Mouse (Mus musculus): ENCODE measurements around the gene Ccl6. TPM values are rescaled to one million over a fixed set of nuclear protein-coding genes. Genes with fewer than 3 reads are reported as not detected.

Gene Ccl6
- polyA plus RNA-seq, 1 experiment from 2014 or later: 2.5 TPM

GRCm38 (mm10) chr11:83582626-83583449, 10.0 kb downstream of the Ccl6 start:
- Histone ChIP-seq H3K27me3 (ENCODE audit: control insufficient read depth, insufficient read depth, low read length) (no peaks in the 10 kb centered on the region), H3K9me3 (ENCODE audit: control insufficient read depth, low read length) (no peaks in the 10 kb centered on the region), H3K9ac (no peak overlapping the region), H3K4me1 (replicated peaks; ENCODE audit: control insufficient read depth, insufficient read depth, low read length) (no peaks in the 10 kb centered on the region), H3K27ac (no peak overlapping the region), H3K36me3 (replicated peaks; ENCODE audit: control insufficient read depth, insufficient read depth) (no peaks in the 10 kb centered on the region), H3K4me3 (replicated peaks; ENCODE audit: low read length) (no peak overlapping the region), H3K4me2 (replicated peaks) (no peak overlapping the region)
- ATAC-seq (ENCODE audit: low FRiP score) (no peak), DNase-seq (ENCODE audit: low spot score) (no peak)
- WGBS: 69% methylated on average over 4 of the region's 4 CpGs

GRCm38 (mm10) chr11:83581626-83582610, 11.0 kb downstream of the Ccl6 start:
- no peak for DNase-seq (ENCODE audit: low spot score)
- no peaks in the 10 kb centered on the region for H3K36me3 ChIP-seq (replicated peaks; ENCODE audit: control insufficient read depth, insufficient read depth)
- no peak for ATAC-seq (ENCODE audit: low FRiP score)
- H3K9ac ChIP-seq: no peak overlapping the region
- H3K4me1 ChIP-seq (replicated peaks; ENCODE audit: control insufficient read depth, insufficient read depth, low read length): no peaks in the 10 kb centered on the region
- no peak overlapping the region for H3K4me3 ChIP-seq (replicated peaks; ENCODE audit: low read length)
- H3K9me3 ChIP-seq (ENCODE audit: control insufficient read depth, low read length): no peaks in the 10 kb centered on the region
- no peak overlapping the region for H3K27ac ChIP-seq
- no peak overlapping the region for H3K4me2 ChIP-seq (replicated peaks)
- WGBS: 82% methylated on average over 4 of the region's 4 CpGs
- no peaks in the 10 kb centered on the region for H3K27me3 ChIP-seq (ENCODE audit: control insufficient read depth, insufficient read depth, low read length)

GRCm38 (mm10) chr11:83580699-83581232, 12.1 kb downstream of the Ccl6 start:
- ATAC-seq (ENCODE audit: low FRiP score) (no peak), DNase-seq (ENCODE audit: low spot score) (no peak)
- Histone ChIP-seq H3K27me3 (ENCODE audit: control insufficient read depth, insufficient read depth, low read length) (no peaks in the 10 kb centered on the region), H3K27ac (no peak overlapping the region), H3K36me3 (replicated peaks; ENCODE audit: control insufficient read depth, insufficient read depth) (no peaks in the 10 kb centered on the region), H3K9ac (no peak overlapping the region), H3K9me3 (ENCODE audit: control insufficient read depth, low read length) (no peaks in the 10 kb centered on the region), H3K4me1 (replicated peaks; ENCODE audit: control insufficient read depth, insufficient read depth, low read length) (no peaks in the 10 kb centered on the region), H3K4me3 (replicated peaks; ENCODE audit: low read length) (no peak overlapping the region), H3K4me2 (replicated peaks) (no peak overlapping the region)
- WGBS: 64% methylated on average over 1 of the region's 1 CpGs

- WGBS: 82% methylated on average over 3 of the region's 3 CpGs
- no peak overlapping the region for H3K4me2 ChIP-seq (replicated peaks)
- no peak for DNase-seq (ENCODE audit: low spot score)
- no peak overlapping the region for H3K9ac ChIP-seq
- H3K4me1 ChIP-seq (replicated peaks; ENCODE audit: control insufficient read depth, insufficient read depth, low read length): no peaks in the 10 kb centered on the region
- H3K4me3 ChIP-seq (replicated peaks; ENCODE audit: low read length): no peak overlapping the region
- ATAC-seq (ENCODE audit: low FRiP score): no peak
- no peaks in the 10 kb centered on the region for H3K9me3 ChIP-seq (ENCODE audit: control insufficient read depth, low read length)
- no peak overlapping the region for H3K27ac ChIP-seq
- no peaks in the 10 kb centered on the region for H3K36me3 ChIP-seq (replicated peaks; ENCODE audit: control insufficient read depth, insufficient read depth)
- H3K27me3 ChIP-seq (ENCODE audit: control insufficient read depth, insufficient read depth, low read length): no peaks in the 10 kb centered on the region
Observed at GRCm38 (mm10) chr11:83578999-83579398, 13.9 kb downstream of the Ccl6 start.

GRCm38 (mm10) chr11:83578186-83578760, 14.6 kb downstream of the Ccl6 start, which contains the start of gene Ccl9:
Gene Ccl9 (minus strand): TSS chr11:83578636.
- Histone ChIP-seq H3K27me3 (ENCODE audit: control insufficient read depth, insufficient read depth, low read length) (no peaks in the 10 kb centered on the region), H3K9ac (no peak within 1 kb of the TSS), H3K27ac (no peak within 1 kb of the TSS), H3K4me1 (replicated peaks; ENCODE audit: control insufficient read depth, insufficient read depth, low read length) (no peaks in the 10 kb centered on the region), H3K36me3 (replicated peaks; ENCODE audit: control insufficient read depth, insufficient read depth) (no peaks in the 10 kb centered on the region), H3K4me2 (replicated peaks) (no peak within 1 kb of the TSS), H3K9me3 (ENCODE audit: control insufficient read depth, low read length) (no peaks in the 10 kb centered on the region), H3K4me3 (replicated peaks; ENCODE audit: low read length) (no peak within 1 kb of the TSS)
- no peak for DNase-seq (ENCODE audit: low spot score)
- no peak for ATAC-seq (ENCODE audit: low FRiP score)
- WGBS: 64% methylated on average over 2 of the region's 2 CpGs

- no peak for DNase-seq (ENCODE audit: low spot score)
- no peaks in the 10 kb centered on the region for H3K27me3 ChIP-seq (ENCODE audit: control insufficient read depth, insufficient read depth, low read length)
- H3K9ac ChIP-seq: no peak overlapping the region
- WGBS: 88% methylated on average over 4 of the region's 4 CpGs
- H3K9me3 ChIP-seq (ENCODE audit: control insufficient read depth, low read length): no peaks in the 10 kb centered on the region
- H3K36me3 ChIP-seq (replicated peaks; ENCODE audit: control insufficient read depth, insufficient read depth): no peaks in the 10 kb centered on the region
- ATAC-seq (ENCODE audit: low FRiP score): no peak
- H3K27ac ChIP-seq: no peak overlapping the region
- H3K4me2 ChIP-seq (replicated peaks): no peak overlapping the region
- no peak overlapping the region for H3K4me3 ChIP-seq (replicated peaks; ENCODE audit: low read length)
- H3K4me1 ChIP-seq (replicated peaks; ENCODE audit: control insufficient read depth, insufficient read depth, low read length): no peaks in the 10 kb centered on the region
Observed at GRCm38 (mm10) chr11:83576927-83577555, 15.8 kb downstream of the Ccl6 start.

- no peak for DNase-seq (ENCODE audit: low spot score)
- no peak overlapping the region for H3K27ac ChIP-seq
- H3K4me3 ChIP-seq (replicated peaks; ENCODE audit: low read length): no peak overlapping the region
- no peak for ATAC-seq (ENCODE audit: low FRiP score)
- 75% methylated on average over 9 of the region's 9 CpGs for WGBS
- no peak overlapping the region for H3K9ac ChIP-seq
- H3K36me3 ChIP-seq (replicated peaks; ENCODE audit: control insufficient read depth, insufficient read depth): no peaks in the 10 kb centered on the region
- no peaks in the 10 kb centered on the region for H3K27me3 ChIP-seq (ENCODE audit: control insufficient read depth, insufficient read depth, low read length)
- H3K4me1 ChIP-seq (replicated peaks; ENCODE audit: control insufficient read depth, insufficient read depth, low read length): no peaks in the 10 kb centered on the region
- H3K9me3 ChIP-seq (ENCODE audit: control insufficient read depth, low read length): no peaks in the 10 kb centered on the region
- H3K4me2 ChIP-seq (replicated peaks): no peak overlapping the region
Observed at GRCm38 (mm10) chr11:83572834-83573233, 20.1 kb downstream of the Ccl6 start.

- no peaks in the 10 kb centered on the region for H3K9me3 ChIP-seq (ENCODE audit: control insufficient read depth, low read length)
- no peak overlapping the region for H3K4me3 ChIP-seq (replicated peaks; ENCODE audit: low read length)
- WGBS: 93% methylated on average over 8 of the region's 8 CpGs
- no peak overlapping the region for H3K27ac ChIP-seq
- no peaks in the 10 kb centered on the region for H3K36me3 ChIP-seq (replicated peaks; ENCODE audit: control insufficient read depth, insufficient read depth)
- H3K9ac ChIP-seq: no peak overlapping the region
- DNase-seq (ENCODE audit: low spot score) (no peak), ATAC-seq (ENCODE audit: low FRiP score) (no peak)
- H3K27me3 ChIP-seq (ENCODE audit: control insufficient read depth, insufficient read depth, low read length): no peaks in the 10 kb centered on the region
- H3K4me2 ChIP-seq (replicated peaks): no peak overlapping the region
- no peaks in the 10 kb centered on the region for H3K4me1 ChIP-seq (replicated peaks; ENCODE audit: control insufficient read depth, insufficient read depth, low read length)
Observed at GRCm38 (mm10) chr11:83572223-83572622, 20.7 kb downstream of the Ccl6 start.

All from hindbrain, embryonic 14.5 days (tissue).